Mouse (Mus musculus): ENCODE data around the gene Bag6. TPM values are rescaled to one million over a fixed set of nuclear protein-coding genes. Genes with fewer than 3 reads are reported as not detected.

Bag6 gene
- polyA plus RNA-seq, 1 experiment from 2014 or later = 37.4 TPM

DNA sequence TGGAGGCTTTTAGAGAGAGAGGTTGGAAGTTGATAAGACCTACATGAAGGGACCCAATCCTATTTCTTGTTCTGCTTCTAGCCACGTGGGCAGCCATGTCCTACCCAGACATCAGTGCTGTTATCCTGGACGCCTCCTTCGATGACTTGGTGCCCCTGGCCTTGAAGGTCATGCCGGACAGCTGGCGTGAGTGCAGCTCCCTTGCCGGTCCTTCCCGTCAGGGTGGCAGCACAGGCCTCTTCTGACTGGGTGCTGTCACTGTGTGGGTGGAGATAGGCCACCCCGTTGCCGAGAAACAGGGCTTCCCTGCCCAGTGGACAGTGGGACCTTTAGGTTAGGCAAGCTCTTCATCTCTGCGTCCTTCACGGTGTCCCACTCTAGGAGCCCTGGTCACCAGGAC, 33.8 kb upstream of the Bag6 start:
- no peak for ATAC-seq
- 92% methylated on average over 11 of the region's 11 CpGs for WGBS
- H3K4me1 ChIP-seq (replicated peaks; ENCODE audit: control insufficient read depth, insufficient read depth, low read length) = no peaks in the 10 kb centered on the region
- H3K27me3 ChIP-seq (replicated peaks; ENCODE audit: control insufficient read depth, insufficient read depth, low read length) = no peaks in the 10 kb centered on the region
- TF ChIP-seq CTCF (IDR thresholded peaks at IDR 0.05; ENCODE audit: low read depth) = no peak
- H3K27ac ChIP-seq (ENCODE audit: low read depth, low read length) = 0 out of 2 replicates have a peak overlapping the region, but pooled peaks have one; percentile 15
- no peak overlapping the region for H3K4me2 ChIP-seq (replicated peaks; ENCODE audit: low read depth)
- H3K9me3 ChIP-seq (ENCODE audit: control insufficient read depth) = no peaks in the 10 kb centered on the region
- H3K36me3 ChIP-seq (ENCODE audit: control insufficient read depth, insufficient read depth) = peaks cover 71% of the 10 kb centered on the region
- H3K4me3 ChIP-seq (ENCODE audit: low read depth, low read length) = no peak overlapping the region
- H3K9ac ChIP-seq (ENCODE audit: low read depth, low read length) = no peak overlapping the region

DNA sequence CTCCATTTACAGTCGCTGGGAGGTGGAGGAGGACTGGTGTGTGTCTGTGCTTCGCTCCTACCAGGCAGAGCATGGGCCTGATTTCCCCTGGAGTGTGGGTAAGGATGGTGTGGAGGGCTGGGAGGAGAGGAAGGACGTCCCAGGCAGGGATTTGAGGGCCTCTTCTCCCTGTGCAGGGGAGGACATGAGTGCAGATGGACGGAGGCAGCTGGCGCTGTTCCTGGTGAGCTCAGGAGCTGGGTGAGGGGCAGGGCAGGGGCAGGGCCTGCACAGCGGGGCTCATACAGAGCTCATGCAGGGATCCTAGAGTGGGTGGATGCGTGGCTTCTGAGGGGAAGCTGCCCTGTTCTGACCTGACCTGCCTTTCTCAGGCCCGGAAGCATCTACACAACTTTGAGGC, 32.7 kb upstream of the Bag6 start:
- Histone ChIP-seq H3K9me3 (ENCODE audit: control insufficient read depth) (no peaks in the 10 kb centered on the region), H3K4me1 (replicated peaks; ENCODE audit: control insufficient read depth, insufficient read depth, low read length) (no peaks in the 10 kb centered on the region), H3K36me3 (ENCODE audit: control insufficient read depth, insufficient read depth) (peaks cover 59% of the 10 kb centered on the region), H3K4me3 (ENCODE audit: low read depth, low read length) (no peak overlapping the region), H3K27me3 (replicated peaks; ENCODE audit: control insufficient read depth, insufficient read depth, low read length) (no peaks in the 10 kb centered on the region), H3K4me2 (replicated peaks; ENCODE audit: low read depth) (no peak overlapping the region), H3K27ac (ENCODE audit: low read depth, low read length) (peak overlapping the region; percentile 21; the same call in 1 of the 2 replicates), H3K9ac (ENCODE audit: low read depth, low read length) (no peak overlapping the region)
- WGBS = 76% methylated on average over 8 of the region's 8 CpGs
- ATAC-seq = no peak
- no peak for TF ChIP-seq CTCF (IDR thresholded peaks at IDR 0.05; ENCODE audit: low read depth)

DNA sequence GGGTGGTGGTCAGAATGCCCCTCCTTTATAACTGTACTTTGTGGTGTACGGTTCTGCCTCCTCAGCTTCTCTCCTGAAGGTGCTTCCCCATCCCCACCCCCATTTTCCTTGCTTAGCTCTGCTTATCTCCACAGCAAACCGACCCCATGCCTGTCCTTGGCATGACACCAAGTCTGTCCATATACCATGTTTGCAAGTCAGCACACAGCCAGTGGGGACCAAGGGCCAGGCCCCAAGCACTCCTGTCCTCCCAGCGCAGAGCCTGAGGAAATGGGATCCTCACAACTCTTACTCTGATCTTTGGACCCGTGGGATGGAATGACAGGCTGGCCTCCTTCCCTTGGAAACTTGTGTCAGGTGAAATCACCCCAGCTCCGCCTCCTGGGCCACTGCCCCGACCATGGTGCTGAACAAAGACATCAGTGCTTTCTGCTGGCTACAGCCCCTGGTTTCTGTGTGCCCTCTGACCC, 31.7 kb upstream of the Bag6 start:
- Histone ChIP-seq H3K4me2 (replicated peaks; ENCODE audit: low read depth) (no peak overlapping the region; the same call in 1 of the 2 replicates), H3K9me3 (ENCODE audit: control insufficient read depth) (no peaks in the 10 kb centered on the region), H3K36me3 (ENCODE audit: control insufficient read depth, insufficient read depth) (peaks cover 51% of the 10 kb centered on the region), H3K9ac (ENCODE audit: low read depth, low read length) (no peak overlapping the region), H3K4me1 (replicated peaks; ENCODE audit: control insufficient read depth, insufficient read depth, low read length) (no peaks in the 10 kb centered on the region), H3K4me3 (ENCODE audit: low read depth, low read length) (no peak overlapping the region), H3K27ac (ENCODE audit: low read depth, low read length) (peak overlapping the region; percentile 64), H3K27me3 (replicated peaks; ENCODE audit: control insufficient read depth, insufficient read depth, low read length) (no peaks in the 10 kb centered on the region)
- no peak for TF ChIP-seq CTCF (IDR thresholded peaks at IDR 0.05; ENCODE audit: low read depth)
- WGBS = 33% methylated on average over 6 of the region's 6 CpGs
- ATAC-seq = peak; percentile 82

DNA sequence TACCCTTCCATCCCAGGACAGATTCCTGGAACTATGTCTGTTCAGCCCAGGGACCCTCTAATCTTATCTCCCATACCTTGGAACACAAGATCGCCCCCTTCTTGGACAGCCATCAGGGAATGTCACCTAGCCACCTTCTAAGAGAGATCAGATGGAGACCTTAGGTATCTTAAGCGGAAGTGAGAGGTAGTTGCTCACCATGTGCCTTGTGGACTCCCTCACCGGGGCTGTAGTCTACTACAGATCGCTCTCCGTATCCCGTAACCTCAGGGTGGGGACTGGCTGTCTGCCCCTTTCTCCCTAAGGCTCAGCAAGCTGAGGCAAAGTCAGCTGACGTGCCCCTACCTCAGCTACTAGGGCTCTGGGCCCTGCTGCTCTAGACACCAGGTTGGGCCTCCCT, 30.9 kb upstream of the Bag6 start:
- no peak overlapping the region for H3K4me2 ChIP-seq (replicated peaks; ENCODE audit: low read depth)
- peaks cover 43% of the 10 kb centered on the region for H3K36me3 ChIP-seq (ENCODE audit: control insufficient read depth, insufficient read depth)
- H3K9ac ChIP-seq (ENCODE audit: low read depth, low read length) = no peak overlapping the region
- no peak overlapping the region for H3K4me3 ChIP-seq (ENCODE audit: low read depth, low read length)
- ATAC-seq = no peak
- no peaks in the 10 kb centered on the region for H3K9me3 ChIP-seq (ENCODE audit: control insufficient read depth)
- no peaks in the 10 kb centered on the region for H3K4me1 ChIP-seq (replicated peaks; ENCODE audit: control insufficient read depth, insufficient read depth, low read length)
- peak overlapping the region; percentile 64 for H3K27ac ChIP-seq (ENCODE audit: low read depth, low read length)
- no peak for TF ChIP-seq CTCF (IDR thresholded peaks at IDR 0.05; ENCODE audit: low read depth)
- WGBS = 91% methylated on average over 7 of the region's 7 CpGs
- no peaks in the 10 kb centered on the region for H3K27me3 ChIP-seq (replicated peaks; ENCODE audit: control insufficient read depth, insufficient read depth, low read length)

DNA sequence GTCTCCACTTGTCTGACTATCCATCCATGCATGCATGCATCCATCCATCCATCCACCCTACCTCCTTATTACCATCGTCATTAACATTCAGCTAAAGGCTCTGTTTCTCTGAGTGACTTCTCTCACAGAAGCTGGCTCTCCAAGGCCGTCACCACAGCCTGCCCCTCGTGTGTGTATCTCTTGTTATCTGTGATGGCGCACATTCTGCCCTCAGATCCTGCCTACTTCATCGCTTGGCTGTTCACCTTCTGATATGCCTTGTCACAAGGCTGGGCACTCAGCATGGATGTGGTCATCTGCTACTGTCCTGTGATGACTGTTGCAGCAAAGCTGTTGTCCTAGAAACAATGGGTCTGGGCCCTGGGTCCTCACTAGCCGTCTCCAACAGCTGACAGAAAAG, 30.2 kb upstream of the Bag6 start:
- H3K9ac ChIP-seq (ENCODE audit: low read depth, low read length) = no peak overlapping the region
- no peak for ATAC-seq
- H3K27ac ChIP-seq (ENCODE audit: low read depth, low read length) = no peak overlapping the region
- H3K4me1 ChIP-seq (replicated peaks; ENCODE audit: control insufficient read depth, insufficient read depth, low read length) = no peaks in the 10 kb centered on the region
- WGBS = 59% methylated on average over 6 of the region's 6 CpGs
- H3K36me3 ChIP-seq (ENCODE audit: control insufficient read depth, insufficient read depth) = peaks cover 36% of the 10 kb centered on the region
- H3K9me3 ChIP-seq (ENCODE audit: control insufficient read depth) = no peaks in the 10 kb centered on the region
- no peak overlapping the region for H3K4me2 ChIP-seq (replicated peaks; ENCODE audit: low read depth)
- TF ChIP-seq CTCF (IDR thresholded peaks at IDR 0.05; ENCODE audit: low read depth) = no peak
- H3K27me3 ChIP-seq (replicated peaks; ENCODE audit: control insufficient read depth, insufficient read depth, low read length) = no peaks in the 10 kb centered on the region
- H3K4me3 ChIP-seq (ENCODE audit: low read depth, low read length) = no peak overlapping the region

DNA sequence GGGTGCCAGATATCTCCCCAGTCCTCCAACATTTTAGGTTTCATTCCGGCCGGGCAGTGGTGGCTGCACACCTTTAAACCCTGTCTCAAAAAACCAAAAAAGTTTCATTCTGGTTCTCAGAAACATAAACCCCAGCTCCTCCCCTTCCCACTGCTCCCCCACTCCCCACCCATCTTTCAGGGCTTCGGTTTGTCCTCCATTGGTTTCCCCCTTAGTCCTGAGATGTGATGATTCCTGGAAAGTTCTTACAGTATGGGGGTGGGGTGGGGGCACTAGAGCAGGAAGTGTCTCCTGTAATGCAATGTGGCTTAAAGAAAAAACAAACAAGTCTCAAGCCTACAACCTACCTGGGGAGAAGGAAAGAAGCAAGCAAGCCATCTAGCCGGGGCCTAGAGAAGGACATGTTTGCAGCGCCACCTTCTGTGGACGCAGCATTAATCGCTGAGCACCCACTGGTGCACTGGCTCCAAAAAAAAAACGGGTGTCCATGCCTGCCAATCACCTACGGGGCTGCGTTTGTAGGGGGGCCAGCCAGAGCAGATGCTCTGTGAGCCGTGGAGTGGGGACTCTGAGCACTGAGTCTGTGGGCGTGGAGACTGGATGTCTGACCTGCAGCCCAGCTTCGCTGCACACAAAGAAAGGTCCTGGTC, 29.1 kb upstream of the Bag6 start:
- Histone ChIP-seq H3K4me3 (ENCODE audit: low read depth, low read length) (no peak overlapping the region), H3K9ac (ENCODE audit: low read depth, low read length) (no peak overlapping the region; the same call in 1 of the 2 replicates), H3K9me3 (ENCODE audit: control insufficient read depth) (no peaks in the 10 kb centered on the region), H3K27ac (ENCODE audit: low read depth, low read length) (no peak overlapping the region), H3K4me2 (replicated peaks; ENCODE audit: low read depth) (0 out of 2 replicates have a peak overlapping the region, but pooled peaks have one; percentile 21), H3K36me3 (ENCODE audit: control insufficient read depth, insufficient read depth) (peaks cover 25% of the 10 kb centered on the region), H3K4me1 (replicated peaks; ENCODE audit: control insufficient read depth, insufficient read depth, low read length) (no peaks in the 10 kb centered on the region), H3K27me3 (replicated peaks; ENCODE audit: control insufficient read depth, insufficient read depth, low read length) (no peaks in the 10 kb centered on the region)
- peak; percentile 81 for TF ChIP-seq CTCF (IDR thresholded peaks at IDR 0.05; ENCODE audit: low read depth)
- ATAC-seq = no peak
- 28% methylated on average over 13 of the region's 13 CpGs for WGBS

Data from intestine, postnatal 0 days (tissue).